Mouse (Mus musculus) stomach, postnatal 0 days (tissue): ENCODE data around the gene Prrg2. TPM values are rescaled to one million over a fixed set of nuclear protein-coding genes. Genes with fewer than 3 reads are reported as not detected.

Source experiments
- ATAC-seq: fragments of 200-750 bp; cut with Nextera tagmentation; 2 replicates; pipeline ENCODE4 v1.8.0; 2017; ENCODE audit not compliant: low FRiP score, low TSS enrichment
- DNase-seq: peaks from one replicate; pipeline ENCODE4 v3.0.0-alpha.2; 2016; ENCODE audit warnings: low spot score
- H3K27ac ChIP-seq: fragments of 300-500 bp; sonication (generic); replicated peaks from 2 replicates; pipeline ENCODE4 v1.5.1; 2014; ENCODE audit warnings: mild to moderate bottlenecking, control low read depth
- H3K27me3 ChIP-seq: fragments of 300-500 bp; sonication (generic); 2 replicates; pipeline ENCODE4 v1.6.1; 2014; ENCODE audit warnings: low read length; ENCODE audit not compliant: control insufficient read depth, insufficient read depth
- H3K36me3 ChIP-seq: fragments of 300-500 bp; sonication (generic); 2 replicates; pipeline ENCODE4 v1.6.1; 2014; ENCODE audit warnings: low read length, mixed read lengths; ENCODE audit not compliant: control insufficient read depth, insufficient read depth
- H3K4me1 ChIP-seq: fragments of 300-500 bp; sonication (generic); replicated peaks from 2 replicates; pipeline ENCODE4 v1.6.1; 2014; ENCODE audit warnings: antibody characterized with exemption; ENCODE audit not compliant: control insufficient read depth, insufficient read depth
- H3K4me2 ChIP-seq: fragments of 300-500 bp; sonication (generic); replicated peaks from 2 replicates; pipeline ENCODE4 v1.6.1; 2014; ENCODE audit warnings: low read depth, mild to moderate bottlenecking, control low read depth, moderate library complexity
- H3K4me3 ChIP-seq: fragments of 300-500 bp; sonication (generic); 2 replicates; pipeline ENCODE4 v1.5.1; 2014; ENCODE audit warnings: low read depth, low read length, control low read depth
- H3K9ac ChIP-seq: fragments of 300-500 bp; sonication (generic); 2 replicates; pipeline ENCODE4 v1.6.1; 2014; ENCODE audit warnings: mild to moderate bottlenecking, low read length, control low read depth, mixed read lengths
- H3K9me3 ChIP-seq: fragments of 300-500 bp; sonication (generic); 2 replicates; pipeline ENCODE4 v1.6.1; 2016; ENCODE audit warnings: low read length; ENCODE audit not compliant: control insufficient read depth
- CTCF ChIP-seq: IDR thresholded peaks from 2 replicates; pipeline ENCODE4 v1.5.1; 2016; ENCODE audit warnings: antibody characterized with exemption, low read depth, mild to moderate bottlenecking, moderate library complexity
- EP300 ChIP-seq: optimal IDR thresholded peaks from 2 replicates; pipeline ENCODE3; 2016; ENCODE audit warnings: antibody characterized with exemption
- WGBS: fragments of 180-500 bp; shearing (Covaris S2); extraction: QIAGEN DNeasy Blood & Tissue Kit; methylation state at CpG from one replicate; pipeline ENCODE4 v1.1.7; 2014; 5-methylcytosine and 5-hydroxymethylcytosine counted together
- polyA plus RNA-seq: library from polyadenylated mRNA; unstranded; fragments of >200 nt; fragmentation: Nextera tagmentation; extraction: Ambion mirVana; gene quantifications from 2 replicates; pipeline ENCODE4 v1.2.1, GENCODE M21; 2015

The Prrg2 gene
- polyA plus RNA-seq, 1 experiment from 2014 or later: 33.6 TPM

- ATAC-seq (no peak), DNase-seq (no peak)
- 91% methylated on average over 16 of the region's 16 CpGs for WGBS
- no peak for TF ChIP-seq EP300
- TF ChIP-seq CTCF: no peak
- Histone ChIP-seq H3K9me3 (no peaks in the 10 kb centered on the region), H3K4me2 (no peak overlapping the region), H3K27me3 (no peaks in the 10 kb centered on the region), H3K4me3 (no peak overlapping the region), H3K27ac (no peak overlapping the region), H3K9ac (no peak overlapping the region), H3K36me3 (peaks cover 11% of the 10 kb centered on the region; the same call in 1 of the 2 replicates), H3K4me1 (no peaks in the 10 kb centered on the region)
Measured at GRCm38 (mm10) chr7:45013366-45014095, 48.9 kb downstream of the Prrg2 start.

DNA sequence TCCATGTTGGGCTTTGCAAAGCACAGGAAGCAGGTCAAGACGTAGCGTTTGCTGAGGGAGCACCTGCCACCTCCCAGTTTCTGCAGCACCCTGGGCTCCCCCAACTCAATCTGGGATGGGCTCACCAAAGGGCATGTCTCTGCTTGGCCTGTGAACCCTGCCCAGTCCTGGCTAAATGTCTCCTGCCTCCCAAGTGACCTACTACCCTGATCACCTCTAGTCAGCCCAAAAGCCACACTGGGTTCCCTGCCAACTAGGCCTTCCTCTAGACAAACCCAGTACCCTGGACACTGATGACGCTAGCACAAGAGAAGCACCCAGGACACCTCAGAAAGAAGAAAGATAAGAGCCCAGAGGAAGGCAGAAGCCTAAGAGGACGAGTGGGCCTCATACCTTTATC, 49.7 kb downstream of the Prrg2 start:
- Histone ChIP-seq H3K36me3 (peaks cover 17% of the 10 kb centered on the region; the same call in 1 of the 2 replicates), H3K9ac (no peak overlapping the region), H3K4me3 (no peak overlapping the region), H3K4me1 (no peaks in the 10 kb centered on the region), H3K9me3 (no peaks in the 10 kb centered on the region), H3K27me3 (no peaks in the 10 kb centered on the region), H3K27ac (no peak overlapping the region), H3K4me2 (no peak overlapping the region)
- WGBS: 79% methylated on average over 4 of the region's 4 CpGs
- ATAC-seq: no peak
- no peak for DNase-seq
- no peak for TF ChIP-seq EP300
- no peak for TF ChIP-seq CTCF

DNA sequence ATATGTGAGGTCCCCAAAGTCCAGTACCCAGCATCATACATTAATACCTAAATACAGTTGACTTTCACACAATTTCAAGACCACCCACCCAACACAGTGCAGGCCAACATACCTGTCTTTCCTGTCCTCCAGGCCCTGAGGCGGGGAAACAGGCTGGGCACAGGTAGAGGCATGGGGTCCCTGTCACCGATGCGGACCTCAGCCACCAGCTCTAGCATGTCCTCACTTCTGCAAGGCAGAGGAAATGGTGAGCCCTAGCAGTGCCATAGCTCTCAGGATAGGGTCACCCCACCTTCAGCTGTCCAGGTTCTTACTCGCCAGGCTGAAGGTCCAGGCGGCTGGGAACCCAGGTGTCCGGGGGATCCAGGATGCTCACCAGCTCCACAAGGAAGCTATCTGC, 50.5 kb downstream of the Prrg2 start:
- no peak overlapping the region for H3K4me2 ChIP-seq
- no peak for ATAC-seq
- 92% methylated on average over 6 of the region's 6 CpGs for WGBS
- H3K36me3 ChIP-seq: peaks cover 25% of the 10 kb centered on the region
- H3K27me3 ChIP-seq: no peaks in the 10 kb centered on the region
- H3K9me3 ChIP-seq: no peaks in the 10 kb centered on the region
- TF ChIP-seq CTCF (no peak), EP300 (no peak)
- no peaks in the 10 kb centered on the region for H3K4me1 ChIP-seq
- DNase-seq: no peak
- H3K4me3 ChIP-seq: no peak overlapping the region
- no peak overlapping the region for H3K9ac ChIP-seq
- H3K27ac ChIP-seq: no peak overlapping the region

DNA sequence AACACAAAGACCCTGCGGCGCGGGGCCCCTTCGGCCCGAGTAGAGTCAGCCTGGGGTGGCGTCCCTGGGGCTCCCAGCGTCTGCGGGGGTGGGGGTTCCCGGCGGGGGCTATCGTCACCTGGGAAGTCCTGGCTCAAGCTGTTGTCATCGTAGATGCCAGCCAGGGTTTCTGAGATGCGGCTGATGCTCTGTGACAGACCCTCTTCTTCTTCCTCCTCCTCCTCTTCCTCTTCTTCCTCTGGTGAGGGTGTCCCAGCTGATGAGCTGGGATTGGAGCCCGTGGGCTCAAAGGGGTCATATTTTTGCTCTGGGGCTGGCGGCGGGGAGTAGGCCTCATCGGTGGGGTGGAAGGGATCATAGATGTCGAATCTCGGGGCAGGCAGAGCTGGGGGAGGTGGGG, 54.1 kb downstream of the Prrg2 start:
- TF ChIP-seq EP300: no peak
- no peak for TF ChIP-seq CTCF
- peaks cover 46% of the 10 kb centered on the region for H3K36me3 ChIP-seq
- no peak overlapping the region for H3K27ac ChIP-seq
- H3K27me3 ChIP-seq: no peaks in the 10 kb centered on the region
- ATAC-seq (no peak), DNase-seq (no peak)
- no peak overlapping the region for H3K4me3 ChIP-seq
- no peak overlapping the region for H3K4me2 ChIP-seq
- no peak overlapping the region for H3K9ac ChIP-seq
- 88% methylated on average over 19 of the region's 19 CpGs for WGBS
- H3K9me3 ChIP-seq: no peaks in the 10 kb centered on the region
- H3K4me1 ChIP-seq: no peaks in the 10 kb centered on the region

- H3K9me3 ChIP-seq: no peaks in the 10 kb centered on the region
- no peaks in the 10 kb centered on the region for H3K27me3 ChIP-seq
- H3K27ac ChIP-seq: no peak overlapping the region
- ATAC-seq: no peak
- DNase-seq: no peak
- WGBS: 93% methylated on average over 30 of the region's 30 CpGs
- H3K36me3 ChIP-seq: peaks cover 52% of the 10 kb centered on the region
- no peaks in the 10 kb centered on the region for H3K4me1 ChIP-seq
- H3K9ac ChIP-seq: no peak overlapping the region
- H3K4me2 ChIP-seq: no peak overlapping the region
- no peak overlapping the region for H3K4me3 ChIP-seq
- TF ChIP-seq EP300 (no peak), CTCF (no peak)
Measured at GRCm38 (mm10) chr7:45007846-45008245, 54.6 kb downstream of the Prrg2 start.

DNA sequence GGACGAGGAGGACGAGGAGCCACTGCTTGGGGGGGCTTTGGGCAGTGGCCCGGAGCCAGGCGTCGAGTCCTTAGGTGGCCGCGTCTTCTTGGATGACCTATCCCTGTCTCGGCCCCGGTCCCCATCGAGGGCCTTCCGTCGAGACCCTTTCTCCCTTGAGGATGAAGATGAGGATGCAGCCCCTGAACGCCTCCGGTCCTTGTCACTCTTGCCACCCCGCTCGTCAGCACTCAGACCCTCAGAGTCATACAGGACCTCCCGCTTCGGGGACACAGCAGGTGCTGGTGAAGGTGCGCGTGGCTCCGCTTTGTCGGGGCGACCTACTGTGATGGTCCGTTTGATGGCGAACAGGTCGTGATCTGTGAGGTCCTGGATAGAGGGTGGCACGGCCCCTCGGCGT, 55.3 kb downstream of the Prrg2 start:
- H3K9me3 ChIP-seq: no peaks in the 10 kb centered on the region
- H3K27ac ChIP-seq: no peak overlapping the region
- 93% methylated on average over 29 of the region's 29 CpGs for WGBS
- ATAC-seq: no peak
- H3K36me3 ChIP-seq: peaks cover 54% of the 10 kb centered on the region
- H3K4me2 ChIP-seq: no peak overlapping the region
- DNase-seq: no peak
- no peaks in the 10 kb centered on the region for H3K27me3 ChIP-seq
- H3K4me1 ChIP-seq: no peaks in the 10 kb centered on the region
- no peak overlapping the region for H3K9ac ChIP-seq
- no peak overlapping the region for H3K4me3 ChIP-seq
- no peak for TF ChIP-seq EP300
- TF ChIP-seq CTCF: no peak
